Mouse (Mus musculus) embryonic facial prominence, embryonic 14.5 days (tissue): Measurements from ENCODE around the gene Cux1. TPM values are rescaled to one million over a fixed set of nuclear protein-coding genes. Genes with fewer than 3 reads are reported as not detected.

ENCODE experiments used
- ATAC-seq: fragments of 200-750 bp; cut with Nextera tagmentation; 2 replicates; pipeline ENCODE4 v1.8.0; 2017; ENCODE audit warnings: low read depth, moderate number of reproducible peaks, moderate TSS enrichment
- DNase-seq: peaks from one replicate; pipeline ENCODE4 v3.0.0-alpha.2; 2015; ENCODE audit warnings: low spot score
- H3K27ac ChIP-seq: fragments of 300-500 bp; sonication (generic); replicated peaks from 2 replicates; pipeline ENCODE4 v1.5.1; 2014; ENCODE audit warnings: low read depth, mild to moderate bottlenecking, low read length, moderate library complexity
- H3K27me3 ChIP-seq: fragments of 300-500 bp; sonication (generic); replicated peaks from 2 replicates; pipeline ENCODE4 v1.6.1; 2014; ENCODE audit warnings: low read length; ENCODE audit not compliant: control insufficient read depth, insufficient read depth
- H3K36me3 ChIP-seq: fragments of 300-500 bp; sonication (generic); 2 replicates; pipeline ENCODE4 v1.6.1; 2014; ENCODE audit warnings: low read length, mixed read lengths; ENCODE audit not compliant: control insufficient read depth, insufficient read depth
- H3K4me1 ChIP-seq: fragments of 300-500 bp; sonication (generic); 2 replicates; pipeline ENCODE4 v1.6.1; 2014; ENCODE audit warnings: antibody characterized with exemption, low read length; ENCODE audit not compliant: control insufficient read depth, insufficient read depth
- H3K4me2 ChIP-seq: fragments of 300-500 bp; sonication (generic); 2 replicates; pipeline ENCODE4 v1.6.1; 2014; ENCODE audit warnings: low read depth, mild to moderate bottlenecking, low read length, moderate library complexity, mixed read lengths
- H3K4me3 ChIP-seq: fragments of 300-500 bp; sonication (generic); 2 replicates; pipeline ENCODE4 v1.5.1; 2014; ENCODE audit warnings: low read depth, mild to moderate bottlenecking, low read length
- H3K9ac ChIP-seq: fragments of 300-500 bp; sonication (generic); 2 replicates; pipeline ENCODE4 v1.6.1; 2014; ENCODE audit warnings: low read depth, mild to moderate bottlenecking, low read length, moderate library complexity, mixed read lengths
- H3K9me3 ChIP-seq: fragments of 300-500 bp; sonication (generic); 2 replicates; pipeline ENCODE4 v1.6.1; 2016; ENCODE audit warnings: low read length; ENCODE audit not compliant: control insufficient read depth
- WGBS: fragments of 180-500 bp; shearing (Covaris S2); extraction: QIAGEN DNeasy Blood & Tissue Kit; methylation state at CpG from one replicate; pipeline ENCODE4 v1.1.7; 2014; 5-methylcytosine and 5-hydroxymethylcytosine counted together
- polyA plus RNA-seq: library from polyadenylated mRNA; unstranded; fragments of >200 nt; fragmentation: Nextera tagmentation; extraction: Ambion mirVana; gene quantifications from 2 replicates; pipeline ENCODE4 v1.2.1, GENCODE M21; 2014

Gene Cux1
- polyA plus RNA-seq, 1 experiment from 2014 or later = 60.6 TPM

- Histone ChIP-seq H3K27me3 (no peaks in the 10 kb centered on the region), H3K4me2 (no peak overlapping the region), H3K4me1 (no peaks in the 10 kb centered on the region), H3K27ac (no peak overlapping the region), H3K9ac (no peak overlapping the region), H3K9me3 (no peaks in the 10 kb centered on the region), H3K4me3 (no peak overlapping the region), H3K36me3 (no peaks in the 10 kb centered on the region)
- 92% methylated on average over 5 of the region's 5 CpGs for WGBS
- no peak for ATAC-seq
- DNase-seq = no peak
Observed at GRCm38 (mm10) chr5:136540055-136540838, 27.0 kb downstream of the Cux1 start.

- H3K9ac ChIP-seq = no peak overlapping the region
- DNase-seq = no peak
- WGBS = 91% methylated on average over 4 of the region's 4 CpGs
- H3K4me3 ChIP-seq = no peak overlapping the region
- H3K9me3 ChIP-seq = no peaks in the 10 kb centered on the region
- ATAC-seq = no peak
- H3K27ac ChIP-seq = no peak overlapping the region
- H3K27me3 ChIP-seq = no peaks in the 10 kb centered on the region
- no peak overlapping the region for H3K4me2 ChIP-seq
- H3K36me3 ChIP-seq = no peaks in the 10 kb centered on the region
- no peaks in the 10 kb centered on the region for H3K4me1 ChIP-seq
Observed at GRCm38 (mm10) chr5:136536753-136537152, 30.5 kb downstream of the Cux1 start.

GRCm38 (mm10) chr5:136535976-136536725, 31.1 kb downstream of the Cux1 start:
- Histone ChIP-seq H3K4me2 (no peak overlapping the region), H3K36me3 (no peaks in the 10 kb centered on the region), H3K9ac (no peak overlapping the region), H3K9me3 (no peaks in the 10 kb centered on the region), H3K27ac (no peak overlapping the region), H3K4me1 (no peaks in the 10 kb centered on the region), H3K4me3 (no peak overlapping the region), H3K27me3 (no peaks in the 10 kb centered on the region)
- DNase-seq (no peak), ATAC-seq (no peak)
- 61% methylated on average over 5 of the region's 5 CpGs for WGBS

- H3K4me3 ChIP-seq = no peak overlapping the region
- no peak overlapping the region for H3K9ac ChIP-seq
- no peaks in the 10 kb centered on the region for H3K4me1 ChIP-seq
- no peak overlapping the region for H3K27ac ChIP-seq
- no peaks in the 10 kb centered on the region for H3K27me3 ChIP-seq
- DNase-seq (no peak), ATAC-seq (no peak)
- no peak overlapping the region for H3K4me2 ChIP-seq
- WGBS = 56% methylated on average over 1 of the region's 1 CpGs
- H3K9me3 ChIP-seq = no peaks in the 10 kb centered on the region
- H3K36me3 ChIP-seq = no peaks in the 10 kb centered on the region
Observed at GRCm38 (mm10) chr5:136535204-136535603, 32.1 kb downstream of the Cux1 start.

- no peaks in the 10 kb centered on the region for H3K9me3 ChIP-seq
- H3K27me3 ChIP-seq = no peaks in the 10 kb centered on the region
- H3K27ac ChIP-seq = no peak overlapping the region
- no peaks in the 10 kb centered on the region for H3K36me3 ChIP-seq
- H3K9ac ChIP-seq = no peak overlapping the region
- no peak for DNase-seq
- no peak overlapping the region for H3K4me2 ChIP-seq
- 77% methylated on average over 11 of the region's 11 CpGs for WGBS
- no peaks in the 10 kb centered on the region for H3K4me1 ChIP-seq
- H3K4me3 ChIP-seq = no peak overlapping the region
- no peak for ATAC-seq
Observed at GRCm38 (mm10) chr5:136533371-136534276, 33.7 kb downstream of the Cux1 start.

GRCm38 (mm10) chr5:136531674-136532365, 35.5 kb downstream of the Cux1 start:
- 56% methylated on average over 2 of the region's 2 CpGs for WGBS
- no peaks in the 10 kb centered on the region for H3K36me3 ChIP-seq
- ATAC-seq (no peak), DNase-seq (peak; percentile 56)
- no peaks in the 10 kb centered on the region for H3K4me1 ChIP-seq
- no peaks in the 10 kb centered on the region for H3K27me3 ChIP-seq
- no peaks in the 10 kb centered on the region for H3K9me3 ChIP-seq
- H3K4me2 ChIP-seq = no peak overlapping the region
- H3K4me3 ChIP-seq = no peak overlapping the region
- H3K9ac ChIP-seq = no peak overlapping the region
- H3K27ac ChIP-seq = no peak overlapping the region; the same call in 1 of the 2 replicates

- ATAC-seq = no peak
Observed at GRCm38 (mm10) chr5:136530931-136531330, 36.4 kb downstream of the Cux1 start.

GRCm38 (mm10) chr5:136529165-136529564, 38.1 kb downstream of the Cux1 start:
- H3K9ac ChIP-seq = no peak overlapping the region
- H3K36me3 ChIP-seq = no peaks in the 10 kb centered on the region
- no peaks in the 10 kb centered on the region for H3K9me3 ChIP-seq
- H3K4me3 ChIP-seq = no peak overlapping the region
- H3K27ac ChIP-seq = no peak overlapping the region
- peak; percentile 29 for DNase-seq
- H3K27me3 ChIP-seq = no peaks in the 10 kb centered on the region
- H3K4me1 ChIP-seq = no peaks in the 10 kb centered on the region
- no peak overlapping the region for H3K4me2 ChIP-seq
- ATAC-seq = no peak

More at GRCm38 (mm10) chr5:136530931-136531330, 36.4 kb downstream of the Cux1 start:
- no peaks in the 10 kb centered on the region for H3K27me3 ChIP-seq
- H3K9ac ChIP-seq = no peak overlapping the region
- no peak overlapping the region for H3K4me2 ChIP-seq
- no peak overlapping the region for H3K4me3 ChIP-seq
- 95% methylated on average over 1 of the region's 1 CpGs for WGBS
- H3K4me1 ChIP-seq = no peaks in the 10 kb centered on the region
- no peak overlapping the region for H3K27ac ChIP-seq
- DNase-seq = no peak
- no peaks in the 10 kb centered on the region for H3K36me3 ChIP-seq
- no peaks in the 10 kb centered on the region for H3K9me3 ChIP-seq
